Mouse (Mus musculus): ENCODE results near the gene Tob2. TPM values are rescaled to one million over a fixed set of nuclear protein-coding genes. Genes with fewer than 3 reads are reported as not detected.

Tob2 gene
- total RNA-seq, 2 experiments from 2014 or later, result 56.5 to 78.6 TPM

- intact Hi-C loops (cut with DNase I), result no loop called here
- DNase-seq, result no peak
Measured at GRCm38 (mm10) chr15:81864238-81864637, 5.6 kb upstream of the Tob2 start.

GRCm38 (mm10) chr15:81860471-81861135 is 2.0 kb upstream of the Tob2 start:
- DNase-seq, result peak; percentile 47 to 56
- intact Hi-C loops (cut with DNase I), result loop anchor here (1.0 kb wide), 1 partner anchor 11 kb away; the partner anchor contains the start of gene Phf5a

GRCm38 (mm10) chr15:81859330-81860255 is 997 bp upstream of the Tob2 start:
- peak; percentile 94 for DNase-seq
- intact Hi-C loops (cut with DNase I), result no loop called here

GRCm38 (mm10) chr15:81858138-81858516 is 469 bp downstream of the Tob2 start:
- intact Hi-C loops (cut with DNase I), result no loop called here
- DNase-seq, result peak; percentile 96 to 97

GRCm38 (mm10) chr15:81857724-81858116 is 876 bp downstream of the Tob2 start:
- no peak for DNase-seq
- intact Hi-C loops (cut with DNase I), result loop anchor here (1.0 kb wide), 1 partner anchor 18 kb away; no protein-coding TSS in a partner anchor

- intact Hi-C loops (cut with DNase I), result loop anchor here (1.0 kb wide), 1 partner anchor 18 kb away; no protein-coding TSS in a partner anchor
- DNase-seq, result peak; percentile 46 to 56
Measured at GRCm38 (mm10) chr15:81856938-81857723, 1.5 kb downstream of the Tob2 start.

- peak; percentile 90 to 92 for DNase-seq
- intact Hi-C loops (cut with DNase I), result no loop called here
Measured at GRCm38 (mm10) chr15:81856030-81856790, 2.4 kb downstream of the Tob2 start.

- no peak for DNase-seq
- intact Hi-C loops (cut with DNase I), result no loop called here
Measured at GRCm38 (mm10) chr15:81853081-81853480, 5.5 kb downstream of the Tob2 start.

GRCm38 (mm10) chr15:81852411-81853000 is 6.1 kb downstream of the Tob2 start:
- no peak for DNase-seq
- intact Hi-C loops (cut with DNase I), result no loop called here

- intact Hi-C loops (cut with DNase I), result no loop called here
- DNase-seq, result no peak
Measured at GRCm38 (mm10) chr15:81851375-81851774, 7.2 kb downstream of the Tob2 start.

GRCm38 (mm10) chr15:81850718-81851117 is 7.9 kb downstream of the Tob2 start:
- intact Hi-C loops (cut with DNase I), result no loop called here
- DNase-seq, result no peak

GRCm38 (mm10) chr15:81849104-81849503 is 9.5 kb downstream of the Tob2 start:
- no peak for DNase-seq
- intact Hi-C loops (cut with DNase I), result no loop called here

- intact Hi-C loops (cut with DNase I), result no loop called here
- peak; percentile 64 to 75 for DNase-seq
Measured at GRCm38 (mm10) chr15:81848301-81848700, 10.3 kb downstream of the Tob2 start.

GRCm38 (mm10) chr15:81847861-81848260 is 10.7 kb downstream of the Tob2 start:
- no peak for DNase-seq
- intact Hi-C loops (cut with DNase I), result no loop called here

- DNase-seq, result no peak
- intact Hi-C loops (cut with DNase I), result no loop called here
Measured at GRCm38 (mm10) chr15:81847161-81847560, 11.4 kb downstream of the Tob2 start.

GRCm38 (mm10) chr15:81846755-81847154 is 11.8 kb downstream of the Tob2 start:
- DNase-seq, result no peak
- intact Hi-C loops (cut with DNase I), result no loop called here

GRCm38 (mm10) chr15:81845724-81846123 is 12.9 kb downstream of the Tob2 start:
- intact Hi-C loops (cut with DNase I), result no loop called here

GRCm38 (mm10) chr15:81845033-81845625 is 13.5 kb downstream of the Tob2 start:
- no peak for DNase-seq
- intact Hi-C loops (cut with DNase I), result no loop called here

More at GRCm38 (mm10) chr15:81845724-81846123, 12.9 kb downstream of the Tob2 start:
- DNase-seq, result peak; percentile 74 to 78

- no peak for DNase-seq
- intact Hi-C loops (cut with DNase I), result no loop called here
Measured at GRCm38 (mm10) chr15:81842275-81842674, 16.3 kb downstream of the Tob2 start.
